Mouse (Mus musculus) frontal cortex, postnatal 10 days (tissue): Measurements from ENCODE around the gene Prpf38a.

Experiments used
- DNase-seq, 2 experiments: peaks; one replicate each; pipeline ENCODE4 v3.0.0; 2022; ENCODE audit warnings: low spot score in 2 of 2, mixed read lengths in 1 of 2

The Prpf38a gene

DNA sequence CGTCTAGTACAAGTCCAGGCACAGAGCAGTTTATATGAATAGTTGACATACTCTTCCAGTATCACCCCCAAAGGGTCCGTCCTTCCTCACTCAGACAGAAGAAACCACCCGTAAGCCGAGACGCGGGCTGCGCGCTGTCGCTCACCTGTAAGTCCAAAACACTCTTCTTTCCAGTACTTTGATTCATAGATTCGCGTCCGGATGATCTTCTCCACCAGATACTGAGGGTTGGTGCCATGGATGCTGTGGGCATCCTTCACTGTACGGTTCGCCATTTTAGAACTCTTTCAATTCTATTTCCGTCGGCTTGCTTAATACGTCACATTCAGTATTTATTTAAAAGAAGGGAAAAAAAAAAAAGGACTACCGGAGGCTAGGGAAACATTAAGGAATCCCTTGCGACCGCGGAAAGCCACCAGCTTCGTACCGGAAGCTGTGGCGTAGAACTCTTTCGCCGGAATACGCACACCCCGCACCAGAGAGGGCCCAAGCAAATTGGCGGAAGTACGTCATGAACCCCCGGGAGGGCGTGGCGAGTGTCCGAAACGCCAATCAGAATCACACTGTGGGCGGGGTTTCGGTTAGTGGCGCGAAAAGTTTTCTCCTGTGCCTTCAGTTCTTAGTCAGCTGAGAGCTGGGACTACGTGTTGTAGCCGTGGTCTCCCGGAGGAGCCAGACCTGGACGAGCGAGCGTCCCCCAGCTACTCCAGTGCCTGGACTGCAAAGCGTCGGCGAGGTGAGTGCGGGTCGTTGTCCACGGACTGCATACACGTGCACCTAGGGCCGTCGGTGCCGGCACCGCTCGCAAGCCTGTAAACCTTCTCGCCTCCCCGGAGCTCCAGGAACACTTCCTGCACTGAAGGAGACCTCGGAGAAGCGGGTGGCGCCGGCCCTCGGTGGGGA lies at the start of gene Prpf38a, which contains the start of gene Orc1:
Gene Prpf38a, minus strand, starts transcription at position 497 of the 903 bp plus-strand sequence.
Gene Orc1, plus strand, starts transcription at position 584 of the 903 bp plus-strand sequence.
- DNase-seq: peak; percentile 96 to 97

DNA sequence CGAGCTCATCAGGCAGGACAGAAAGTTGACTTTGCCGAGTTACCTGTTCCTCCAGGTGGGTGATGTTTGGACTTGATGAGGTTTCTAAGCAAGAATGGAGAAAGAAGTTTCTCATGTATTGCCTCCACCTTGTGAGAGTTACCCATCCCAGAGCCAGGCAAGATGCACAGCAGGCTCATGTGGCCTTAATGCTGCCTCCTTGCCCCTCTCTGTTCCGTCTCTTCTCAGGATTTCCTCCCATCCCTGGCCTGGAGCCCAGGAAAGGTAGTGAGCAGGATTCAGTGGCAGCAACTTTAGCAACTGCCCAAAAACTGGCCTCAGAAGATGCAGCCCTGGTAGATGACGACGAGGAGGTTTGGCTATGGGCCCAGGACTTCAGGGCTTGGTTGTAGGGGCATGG lies 47.9 kb upstream of the Prpf38a start:
- DNase-seq: no peak

GRCm38 (mm10) chr4:108621504-108621903 lies 42.4 kb upstream of the Prpf38a start:
- DNase-seq: no peak

GRCm38 (mm10) chr4:108620536-108620935 lies 41.4 kb upstream of the Prpf38a start:
- DNase-seq: peak in 1 of 2 experiments; percentile 16

DNA sequence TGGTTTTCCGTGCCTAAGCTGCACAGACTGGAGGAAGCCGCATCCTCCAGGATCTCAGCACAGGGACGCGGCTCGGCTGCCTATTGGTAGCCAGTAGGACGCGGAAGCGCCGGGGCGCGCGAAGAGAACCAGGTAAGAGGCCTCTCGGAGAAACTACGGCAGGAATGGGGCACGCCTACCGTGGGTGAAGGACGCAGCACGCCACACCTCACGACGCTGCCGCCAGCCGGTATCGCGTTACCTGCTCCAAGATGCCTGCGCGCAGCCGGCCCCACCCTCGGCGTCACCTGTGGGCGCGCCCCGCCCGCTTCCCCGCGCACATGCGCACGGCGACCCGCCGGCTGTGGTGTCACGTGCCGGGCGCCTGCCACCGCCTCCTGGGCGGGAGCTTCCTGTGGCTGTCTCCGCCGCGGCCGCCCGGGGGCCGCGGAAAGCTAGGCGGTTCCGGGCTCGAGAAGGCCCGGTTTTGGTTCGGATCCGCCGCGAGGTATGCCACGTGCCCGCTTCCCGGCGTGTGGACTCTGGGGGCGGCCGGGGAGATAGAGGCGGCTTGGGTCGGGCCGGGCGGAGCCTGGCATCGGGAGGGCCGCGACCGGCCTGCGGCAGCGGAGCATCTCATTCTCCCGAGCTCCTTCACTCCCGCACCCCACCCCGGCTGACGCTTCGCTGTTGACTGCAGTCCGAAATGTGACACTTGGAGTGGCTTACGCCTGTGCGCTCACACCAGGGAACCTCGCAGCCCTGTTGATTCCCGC lies 40.6 kb upstream of the Prpf38a start, which contains the start of gene Cc2d1b:
Gene Cc2d1b, plus strand, starts transcription at position 354 of the 755 bp plus-strand sequence.
- peak; percentile 89 to 90 for DNase-seq

GRCm38 (mm10) chr4:108619165-108619564 lies 40.0 kb upstream of the Prpf38a start:
- peak in 1 of 2 experiments; percentile 21 for DNase-seq

DNA sequence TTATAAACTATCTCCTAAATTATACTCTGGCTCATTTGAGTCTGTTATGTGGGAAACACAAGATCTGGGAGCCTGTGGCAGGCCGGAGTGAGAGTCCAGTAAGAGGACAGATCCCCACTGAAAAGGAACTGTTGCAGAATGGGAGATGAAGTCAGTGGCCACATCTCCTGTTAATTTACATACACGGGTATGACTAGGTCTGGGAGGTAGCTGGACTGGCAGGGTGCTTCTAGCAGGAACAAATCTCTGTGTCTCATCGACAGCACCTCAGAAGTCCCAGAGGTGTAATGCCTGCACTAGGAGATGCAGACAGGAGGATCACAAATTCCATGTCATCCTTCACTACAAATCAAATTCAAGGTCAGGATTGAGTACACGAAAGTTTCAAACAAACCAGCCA lies 39.5 kb upstream of the Prpf38a start:
- DNase-seq: no peak

DNA sequence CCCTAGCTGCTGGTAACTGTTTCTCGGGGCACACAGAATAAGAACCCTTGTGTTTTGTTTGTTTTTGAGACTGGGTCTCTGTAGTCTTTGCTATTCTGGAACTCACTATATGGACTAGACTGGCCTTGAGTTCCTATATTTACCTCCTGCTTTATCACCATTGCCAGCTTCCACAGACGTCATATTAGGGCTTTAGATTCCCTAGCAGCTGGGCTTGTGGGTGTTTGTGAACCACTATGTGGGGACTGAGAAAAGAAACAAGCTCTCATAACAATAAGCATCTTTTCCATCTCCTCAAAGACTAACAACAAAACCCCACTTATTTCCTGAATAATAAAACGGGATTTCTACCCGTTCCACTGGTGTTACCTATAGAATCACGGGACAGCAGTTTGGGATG lies 31.8 kb upstream of the Prpf38a start:
- DNase-seq: no peak

GRCm38 (mm10) chr4:108608651-108609050 lies 29.5 kb upstream of the Prpf38a start:
- DNase-seq: no peak

GRCm38 (mm10) chr4:108601870-108602269 lies 22.7 kb upstream of the Prpf38a start:
- no peak for DNase-seq

GRCm38 (mm10) chr4:108598306-108598705 lies 19.2 kb upstream of the Prpf38a start:
- DNase-seq: no peak

- no peak for DNase-seq
These were observed 16.6 kb upstream of the Prpf38a start for GRCm38 (mm10) chr4:108595785-108596184.

DNA sequence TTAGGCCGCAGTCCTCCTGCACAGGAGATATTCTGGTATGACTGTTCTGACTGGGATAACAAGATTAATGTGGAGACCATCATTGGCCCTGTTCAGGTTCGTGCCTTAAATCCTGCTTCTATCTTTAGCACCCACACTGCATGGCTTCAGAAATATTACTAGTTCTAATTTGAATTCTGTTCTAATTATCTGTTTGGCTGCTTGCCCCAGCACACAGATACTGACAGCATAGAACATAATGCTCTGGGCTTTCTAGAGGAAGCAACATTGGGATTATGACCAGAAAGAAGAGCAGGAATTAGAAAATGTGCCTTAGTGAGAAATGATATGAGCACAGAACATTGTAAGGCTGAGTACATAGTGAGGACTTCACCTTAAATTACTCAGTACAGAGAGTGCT lies 14.2 kb upstream of the Prpf38a start:
- no peak for DNase-seq

- no peak for DNase-seq
These were observed 741 bp upstream of the Prpf38a start for GRCm38 (mm10) chr4:108579743-108580411.

GRCm38 (mm10) chr4:108572644-108573043 lies 6.5 kb downstream of the Prpf38a start:
- no peak for DNase-seq

DNA sequence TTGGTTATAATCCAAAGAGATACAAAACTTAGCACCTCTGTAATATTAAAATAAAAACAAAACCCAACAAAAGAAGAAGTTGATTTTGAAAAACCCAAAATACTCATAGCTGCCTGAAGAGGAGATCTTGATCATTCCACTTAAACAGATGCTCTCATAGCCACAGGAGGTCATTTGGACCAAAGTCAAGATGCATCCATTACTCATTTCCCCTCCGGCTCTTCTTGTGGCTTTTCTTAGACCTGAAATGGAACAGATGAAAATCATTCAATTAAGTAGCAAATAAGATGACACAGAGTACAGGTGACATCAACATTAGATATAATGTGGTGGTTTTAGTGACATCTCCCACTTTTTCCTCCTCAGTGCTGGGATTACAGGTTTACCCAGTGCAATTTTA lies 14.1 kb downstream of the Prpf38a start:
- no peak for DNase-seq

GRCm38 (mm10) chr4:108539701-108540100 lies 39.4 kb downstream of the Prpf38a start:
- DNase-seq: no peak
